Mouse (Mus musculus) stomach, postnatal 0 days (tissue): ENCODE measurements at regions not wholly inside any gene's neighbourhood (a gene's known extent, or its start where the extent isn't known, plus 50 kb on each side); places are given as distances from the start of the nearest gene placed in this dataset.

Experiments used
- CTCF ChIP-seq: IDR thresholded peaks from 2 replicates; pipeline ENCODE4 v1.5.1; 2016; ENCODE audit warnings: antibody characterized with exemption, low read depth, mild to moderate bottlenecking, moderate library complexity
- EP300 ChIP-seq: optimal IDR thresholded peaks from 2 replicates; pipeline ENCODE3; 2016; ENCODE audit warnings: antibody characterized with exemption

DNA sequence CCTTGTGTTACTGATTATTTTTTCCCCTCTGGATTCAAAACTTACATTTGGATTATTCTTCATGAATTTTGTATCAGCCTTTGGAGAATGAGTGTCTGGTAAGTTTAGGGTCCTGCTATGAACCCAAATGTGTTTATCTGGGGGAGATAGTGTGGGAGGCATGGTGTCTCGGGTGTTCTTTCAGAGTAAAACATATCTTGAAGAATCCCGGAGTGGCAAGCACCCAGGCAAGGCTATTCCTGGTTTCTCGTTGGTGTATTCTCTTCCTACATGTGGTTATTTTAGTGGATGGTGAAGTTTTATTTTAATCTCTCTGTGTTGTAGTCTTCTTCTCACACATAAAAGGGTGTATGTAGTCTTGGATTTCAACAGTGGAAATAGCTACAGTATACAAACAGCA lies 186.4 kb upstream of the Clnk start:
- TF ChIP-seq CTCF (no peak), EP300 (no peak)
